Mouse (Mus musculus): ENCODE data around the gene Lpar2. TPM values are rescaled to one million over a fixed set of nuclear protein-coding genes. Genes with fewer than 3 reads are reported as not detected.

The Lpar2 gene
- total and polyA plus RNA-seq, 2 experiments from 2014 or later, result 0.63 to 5.4 TPM

DNA sequence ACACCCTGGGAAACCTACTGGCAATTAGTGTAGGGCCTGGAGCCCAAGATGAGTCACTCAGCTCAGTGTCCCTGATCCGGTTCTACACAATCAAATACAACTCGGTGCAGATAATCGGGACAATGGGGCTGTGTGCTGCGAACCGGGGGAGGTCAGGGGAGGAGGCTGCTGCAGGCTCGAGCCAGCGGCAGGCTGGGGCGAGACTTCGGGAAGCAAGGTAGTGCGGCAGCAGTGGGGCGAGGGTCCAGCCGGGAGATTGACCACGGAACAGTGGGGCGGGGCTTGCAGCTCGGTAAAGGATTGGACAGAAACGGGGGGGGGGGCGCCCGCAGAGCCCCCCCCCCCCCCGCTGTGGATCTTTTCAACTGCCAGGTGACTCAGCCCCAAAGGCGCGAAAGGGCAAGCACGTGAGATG lies 251 bp upstream of the Lpar2 start:
- H3K36me3 ChIP-seq (ENCODE audit: insufficient read depth, low read length), result peaks cover 25% of the 10 kb centered on the region
- WGBS, result 0% methylated on average over 16 of the region's 22 CpGs
- H3K4me2 ChIP-seq (ENCODE audit: low read depth, low read length, poor library complexity, severe bottlenecking), result peak overlapping the region; percentile 72
- ATAC-seq (ENCODE audit: low FRiP score), result peak; percentile 61
- DNase-seq (ENCODE audit: low spot score), result peak; percentile 55
- H3K27ac ChIP-seq (ENCODE audit: low read depth, low read length), result peak overlapping the region; percentile 68
- peak overlapping the region; percentile 61 for H3K9ac ChIP-seq (replicated peaks; ENCODE audit: low read length, poor library complexity, severe bottlenecking)
- no peaks in the 10 kb centered on the region for H3K9me3 ChIP-seq (ENCODE audit: low read length)
- peaks cover 6% of the 10 kb centered on the region; the same call in 1 of the 2 replicates for H3K4me1 ChIP-seq (ENCODE audit: insufficient read depth, low read length)
- H3K4me3 ChIP-seq (ENCODE audit: low read depth, low read length), result peak overlapping the region; percentile 56
- no peak for TF ChIP-seq CTCF (IDR thresholded peaks at IDR 0.05)
- H3K27me3 ChIP-seq (ENCODE audit: insufficient read depth, low read length), result no peaks in the 10 kb centered on the region

- DNase-seq (ENCODE audit: low spot score) (no peak), ATAC-seq (ENCODE audit: low FRiP score) (no peak)
- no peaks in the 10 kb centered on the region for H3K27me3 ChIP-seq (ENCODE audit: insufficient read depth, low read length)
- no peak overlapping the region for H3K27ac ChIP-seq (ENCODE audit: low read depth, low read length)
- no peaks in the 10 kb centered on the region for H3K9me3 ChIP-seq (ENCODE audit: low read length)
- TF ChIP-seq CTCF (IDR thresholded peaks at IDR 0.05), result no peak
- H3K4me3 ChIP-seq (ENCODE audit: low read depth, low read length), result no peak overlapping the region
- H3K4me1 ChIP-seq (ENCODE audit: insufficient read depth, low read length), result peaks cover 6% of the 10 kb centered on the region; the same call in 1 of the 2 replicates
- H3K36me3 ChIP-seq (ENCODE audit: insufficient read depth, low read length), result peaks cover 23% of the 10 kb centered on the region
- WGBS, result 96% methylated on average over 12 of the region's 12 CpGs
- H3K4me2 ChIP-seq (ENCODE audit: low read depth, low read length, poor library complexity, severe bottlenecking), result no peak overlapping the region
- no peak overlapping the region for H3K9ac ChIP-seq (replicated peaks; ENCODE audit: low read length, poor library complexity, severe bottlenecking)
Measured at GRCm38 (mm10) chr8:69826371-69826770, 4.1 kb downstream of the Lpar2 start.

DNA sequence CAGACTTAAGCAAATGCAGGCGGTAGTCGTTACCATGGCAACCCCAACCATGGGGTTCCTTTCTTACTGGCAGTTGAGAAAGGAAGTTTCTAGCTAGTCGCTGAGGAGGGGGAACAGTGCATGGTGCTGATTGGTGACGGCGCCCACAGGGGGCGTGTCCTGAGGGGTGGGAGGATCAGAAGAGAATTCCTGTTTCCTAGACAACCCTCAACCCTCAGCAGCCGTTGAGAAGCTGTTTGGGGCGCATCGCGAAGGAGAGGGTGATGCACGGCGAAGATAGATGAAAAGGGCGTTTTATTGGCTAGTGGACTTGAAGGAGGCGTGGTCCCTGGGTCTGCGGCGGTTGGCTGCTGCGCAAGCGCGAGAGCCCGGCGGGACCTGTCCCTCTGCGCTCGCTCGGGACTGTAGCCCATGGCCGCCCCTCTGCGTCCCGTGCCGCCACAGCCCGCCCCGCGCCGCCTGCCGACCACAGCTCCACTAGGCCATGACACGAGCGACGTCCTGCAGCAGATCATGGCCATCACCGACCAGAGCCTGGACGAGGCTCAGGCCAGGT lies 10.1 kb downstream of the Lpar2 start, which contains the start of gene Pbx4:
Gene Pbx4 (plus strand): TSS at position 194 of the 556 bp plus-strand sequence.
- no peaks in the 10 kb centered on the region for H3K27me3 ChIP-seq (ENCODE audit: insufficient read depth, low read length)
- H3K4me2 ChIP-seq (ENCODE audit: low read depth, low read length, poor library complexity, severe bottlenecking), result peak within 1 kb of the TSS; percentile 84
- peak within 1 kb of the TSS; percentile 73 for H3K4me3 ChIP-seq (ENCODE audit: low read depth, low read length)
- DNase-seq (ENCODE audit: low spot score) (peak; percentile 99), ATAC-seq (ENCODE audit: low FRiP score) (peak; percentile 97)
- TF ChIP-seq CTCF (IDR thresholded peaks at IDR 0.05), result peak; percentile 39
- no peaks in the 10 kb centered on the region for H3K4me1 ChIP-seq (ENCODE audit: insufficient read depth, low read length)
- peak within 1 kb of the TSS; percentile 79 for H3K9ac ChIP-seq (replicated peaks; ENCODE audit: low read length, poor library complexity, severe bottlenecking)
- peaks cover 11% of the 10 kb centered on the region; the same call in 1 of the 2 replicates for H3K36me3 ChIP-seq (ENCODE audit: insufficient read depth, low read length)
- H3K9me3 ChIP-seq (ENCODE audit: low read length), result no peaks in the 10 kb centered on the region
- WGBS, result under 1% methylated on average over 38 of the region's 38 CpGs
- H3K27ac ChIP-seq (ENCODE audit: low read depth, low read length), result peak within 1 kb of the TSS; percentile 80

DNA sequence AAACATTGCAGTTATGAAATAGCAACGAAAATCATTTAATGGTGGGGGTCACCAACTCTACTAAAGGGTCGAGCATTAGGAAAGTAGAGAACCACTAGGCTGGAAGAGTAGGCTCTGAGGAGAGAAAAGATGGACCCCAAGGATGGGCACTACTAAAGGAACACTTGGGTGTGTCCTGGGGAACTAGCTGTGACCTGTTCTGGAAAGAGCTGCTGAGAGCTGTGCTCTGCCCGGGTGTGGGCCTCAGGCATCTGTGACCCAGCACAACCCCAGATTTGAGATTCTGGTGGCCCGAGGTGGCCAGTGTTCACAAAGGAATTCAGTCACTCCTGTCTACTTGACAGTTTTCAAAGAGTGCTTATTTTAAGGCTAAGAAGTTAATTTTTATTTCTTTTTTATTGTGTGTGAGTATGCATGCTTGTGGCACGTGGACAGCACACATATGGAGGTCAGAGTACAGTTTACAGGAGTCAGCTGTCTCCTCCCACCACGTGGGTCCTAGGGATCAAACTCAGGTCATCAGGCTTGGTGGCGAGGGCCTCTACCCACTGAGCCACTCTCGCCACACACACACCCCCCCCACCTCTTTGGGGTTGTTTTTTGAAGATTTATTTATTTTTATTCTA lies 14.9 kb downstream of the Lpar2 start:
- Histone ChIP-seq H3K4me3 (ENCODE audit: low read depth, low read length) (no peak overlapping the region), H3K4me2 (ENCODE audit: low read depth, low read length, poor library complexity, severe bottlenecking) (no peak overlapping the region), H3K27ac (ENCODE audit: low read depth, low read length) (no peak overlapping the region), H3K9me3 (ENCODE audit: low read length) (no peaks in the 10 kb centered on the region), H3K27me3 (ENCODE audit: insufficient read depth, low read length) (no peaks in the 10 kb centered on the region), H3K36me3 (ENCODE audit: insufficient read depth, low read length) (peaks cover 5% of the 10 kb centered on the region; the same call in 1 of the 2 replicates), H3K4me1 (ENCODE audit: insufficient read depth, low read length) (no peaks in the 10 kb centered on the region), H3K9ac (replicated peaks; ENCODE audit: low read length, poor library complexity, severe bottlenecking) (no peak overlapping the region)
- DNase-seq (ENCODE audit: low spot score) (no peak), ATAC-seq (ENCODE audit: low FRiP score) (no peak)
- WGBS, result 85% methylated on average over 8 of the region's 8 CpGs
- no peak for TF ChIP-seq CTCF (IDR thresholded peaks at IDR 0.05)

DNA sequence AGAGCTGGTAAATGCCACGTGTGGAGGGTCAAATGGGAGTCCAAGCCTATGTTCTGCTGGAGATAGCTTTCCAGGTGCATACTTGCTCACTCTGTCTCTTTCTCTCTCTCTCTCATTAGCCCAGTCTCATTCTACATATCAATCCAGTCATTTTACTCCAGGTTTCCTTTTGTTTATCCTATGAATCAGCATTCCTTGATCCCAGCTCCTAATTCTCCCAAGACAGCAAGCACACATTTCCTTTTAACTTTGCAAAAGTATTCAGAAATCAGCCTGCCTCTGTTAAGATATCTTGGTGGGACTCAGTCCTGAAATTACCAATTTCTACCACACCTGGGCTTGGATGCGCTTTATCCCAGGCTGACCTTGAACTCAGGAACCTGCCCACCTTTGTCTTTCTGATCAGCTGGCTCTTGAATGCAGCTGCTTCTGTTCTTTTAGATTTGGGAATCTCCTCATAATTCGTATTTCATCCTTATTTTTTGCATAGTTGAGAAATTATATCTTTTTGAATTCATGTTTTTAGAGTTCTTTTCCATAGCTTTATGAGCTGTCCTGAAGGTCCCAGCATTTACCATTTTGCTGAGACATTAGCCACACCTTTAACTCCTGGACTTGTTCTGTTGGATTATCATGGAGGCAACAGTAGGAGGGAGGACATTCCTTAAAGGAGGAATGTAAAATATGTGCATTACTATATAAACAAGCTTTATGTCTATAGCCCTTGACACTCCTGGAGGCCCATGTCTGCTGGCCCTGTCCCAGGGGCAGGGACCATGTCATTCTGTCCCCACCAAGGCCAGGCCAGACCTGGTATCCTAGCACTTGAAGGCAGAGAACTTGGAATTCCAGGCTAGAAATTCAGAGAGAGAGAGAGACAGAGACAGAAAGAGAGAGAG lies 25.2 kb downstream of the Lpar2 start:
- no peak overlapping the region for H3K4me3 ChIP-seq (ENCODE audit: low read depth, low read length)
- H3K4me2 ChIP-seq (ENCODE audit: low read depth, low read length, poor library complexity, severe bottlenecking), result no peak overlapping the region
- H3K27ac ChIP-seq (ENCODE audit: low read depth, low read length), result no peak overlapping the region
- 86% methylated on average over 3 of the region's 3 CpGs for WGBS
- 0 out of 2 replicates have a peak, but pooled peaks cover 2% of the 10 kb centered on the region for H3K36me3 ChIP-seq (ENCODE audit: insufficient read depth, low read length)
- DNase-seq (ENCODE audit: low spot score), result no peak
- ATAC-seq (ENCODE audit: low FRiP score), result no peak
- no peaks in the 10 kb centered on the region for H3K4me1 ChIP-seq (ENCODE audit: insufficient read depth, low read length)
- no peaks in the 10 kb centered on the region for H3K9me3 ChIP-seq (ENCODE audit: low read length)
- no peaks in the 10 kb centered on the region for H3K27me3 ChIP-seq (ENCODE audit: insufficient read depth, low read length)
- H3K9ac ChIP-seq (replicated peaks; ENCODE audit: low read length, poor library complexity, severe bottlenecking), result no peak overlapping the region
- TF ChIP-seq CTCF (IDR thresholded peaks at IDR 0.05), result no peak
